Mouse (Mus musculus) heart, embryonic 14.5 days (tissue): ENCODE data around the gene Ampd2. TPM values are rescaled to one million over a fixed set of nuclear protein-coding genes. Genes with fewer than 3 reads are reported as not detected.

Source experiments
- ATAC-seq: fragments of 200-750 bp; cut with Nextera tagmentation; 2 replicates; pipeline ENCODE4 v1.8.0; 2017; ENCODE audit warnings: low read depth, moderate TSS enrichment; ENCODE audit not compliant: insufficient number of reproducible peaks, insufficient read depth, low FRiP score
- H3K27ac ChIP-seq, 2 experiments: fragments of 200-500 bp in 1 of 2; fragments of 300-500 bp in 1 of 2; sonication (generic) in 1 of 2; replicated peaks in 1 of 2; 2 replicates each; pipeline ENCODE4 v1.5.1; 2012 to 2014; ENCODE audit warnings: low read depth in 2 of 2, low read length in 2 of 2, control low read depth in 1 of 2, mild to moderate bottlenecking in 1 of 2, mixed read lengths in 1 of 2; ENCODE audit not compliant: control insufficient read depth in 1 of 2, insufficient read depth in 1 of 2
- H3K27me3 ChIP-seq: fragments of 300-500 bp; sonication (generic); 2 replicates; pipeline ENCODE4 v1.6.1; 2014; ENCODE audit warnings: mild to moderate bottlenecking, low read length, control low read depth; ENCODE audit not compliant: control insufficient read depth, insufficient read depth
- H3K36me3 ChIP-seq: fragments of 300-500 bp; sonication (generic); 2 replicates; pipeline ENCODE4 v1.6.1; 2014; ENCODE audit warnings: mild to moderate bottlenecking, control low read depth, low read length, mixed read lengths; ENCODE audit not compliant: control insufficient read depth, insufficient read depth
- H3K4me1 ChIP-seq, 2 experiments: fragments of 200-500 bp in 1 of 2; fragments of 300-500 bp in 1 of 2; sonication (generic) in 1 of 2; 2 replicates each; pipeline ENCODE4 v1.6.1; 2012 to 2014; ENCODE audit warnings: low read length in 2 of 2, control low read depth in 1 of 2, mixed read lengths in 1 of 2; ENCODE audit not compliant: control insufficient read depth in 2 of 2, insufficient read depth in 2 of 2
- H3K4me2 ChIP-seq: fragments of 300-500 bp; sonication (generic); 2 replicates; pipeline ENCODE4 v1.6.1; 2014; ENCODE audit warnings: mild to moderate bottlenecking, low read length
- H3K4me3 ChIP-seq, 2 experiments: fragments of 200-500 bp in 1 of 2; fragments of 300-500 bp in 1 of 2; sonication (generic) in 1 of 2; 2 replicates each; pipeline ENCODE4 v1.5.1; 2012 to 2014; ENCODE audit warnings: low read length in 2 of 2, mild to moderate bottlenecking in 2 of 2, control low read depth in 1 of 2, low read depth in 1 of 2, moderate library complexity in 1 of 2; ENCODE audit not compliant: control insufficient read depth in 1 of 2, insufficient read depth in 1 of 2
- H3K9ac ChIP-seq: fragments of 300-500 bp; sonication (generic); 2 replicates; pipeline ENCODE4 v1.6.1; 2014; ENCODE audit warnings: mild to moderate bottlenecking, low read length
- H3K9me3 ChIP-seq: fragments of 300-500 bp; sonication (generic); 2 replicates; pipeline ENCODE4 v1.6.1; 2016; ENCODE audit warnings: low read length, control low read depth; ENCODE audit not compliant: control insufficient read depth
- WGBS: fragments of 180-500 bp; shearing (Covaris S2); extraction: QIAGEN DNeasy Blood & Tissue Kit; methylation state at CpG from one replicate; pipeline ENCODE4 v1.1.7; 2014; 5-methylcytosine and 5-hydroxymethylcytosine counted together
- polyA plus RNA-seq: library from polyadenylated mRNA; unstranded; fragments of >200 nt; fragmentation: Nextera tagmentation; extraction: Ambion mirVana; gene quantifications from 2 replicates; pipeline ENCODE4 v1.2.1, GENCODE M21; 2014

Gene Ampd2
- polyA plus RNA-seq, 1 experiment from 2014 or later, result 20.3 TPM

GRCm38 (mm10) chr3:108083161-108083560 is 3.3 kb downstream of the Ampd2 start:
- Histone ChIP-seq H3K4me2 (no peak overlapping the region), H3K36me3 (peaks cover 28% of the 10 kb centered on the region), H3K27ac (no peak overlapping the region), H3K4me1 (peaks cover 28 to 47% of the 10 kb centered on the region in 2 experiments), H3K27me3 (no peaks in the 10 kb centered on the region), H3K9me3 (no peaks in the 10 kb centered on the region), H3K9ac (no peak overlapping the region), H3K4me3 (no peak overlapping the region)
- no peak for ATAC-seq
- 34% methylated on average over 2 of the region's 2 CpGs for WGBS

- H3K27ac ChIP-seq, result peak overlapping the region; percentile 14 to 51; a peak in 3 of 4 replicates
- no peak overlapping the region for H3K4me3 ChIP-seq
- H3K9ac ChIP-seq, result peak overlapping the region; percentile 45; the same call in 1 of the 2 replicates
- peaks cover 36% of the 10 kb centered on the region for H3K36me3 ChIP-seq
- no peak for ATAC-seq
- H3K27me3 ChIP-seq, result no peaks in the 10 kb centered on the region
- H3K4me1 ChIP-seq, result peaks cover 27 to 45% of the 10 kb centered on the region in 2 experiments
- 63% methylated on average over 1 of the region's 1 CpGs for WGBS
- H3K4me2 ChIP-seq, result peak overlapping the region; percentile 44
- H3K9me3 ChIP-seq, result no peaks in the 10 kb centered on the region
Observed at GRCm38 (mm10) chr3:108082251-108082875, 4.1 kb downstream of the Ampd2 start.

- WGBS, result 35% methylated on average over 4 of the region's 4 CpGs
- peak overlapping the region; percentile 44 for H3K4me2 ChIP-seq
- peaks cover 43% of the 10 kb centered on the region for H3K36me3 ChIP-seq
- peak overlapping the region; percentile 14 to 51; a peak in 2 of 4 replicates for H3K27ac ChIP-seq
- peak overlapping the region; percentile 45; the same call in 1 of the 2 replicates for H3K9ac ChIP-seq
- no peak for ATAC-seq
- H3K9me3 ChIP-seq, result no peaks in the 10 kb centered on the region
- no peak overlapping the region; a peak in 1 of 4 replicates for H3K4me3 ChIP-seq
- no peaks in the 10 kb centered on the region for H3K27me3 ChIP-seq
- peaks cover 24 to 38% of the 10 kb centered on the region in 2 experiments for H3K4me1 ChIP-seq
Observed at GRCm38 (mm10) chr3:108081681-108082080, 4.8 kb downstream of the Ampd2 start.

- WGBS, result 88% methylated on average over 9 of the region's 9 CpGs
Observed at GRCm38 (mm10) chr3:108076836-108077235, 9.6 kb downstream of the Ampd2 start.

GRCm38 (mm10) chr3:108072983-108073569 is 13.4 kb downstream of the Ampd2 start:
- H3K27me3 ChIP-seq, result no peaks in the 10 kb centered on the region
- H3K36me3 ChIP-seq, result peaks cover 41% of the 10 kb centered on the region
- ATAC-seq, result no peak
- no peak overlapping the region for H3K4me3 ChIP-seq
- no peak overlapping the region for H3K27ac ChIP-seq
- H3K9me3 ChIP-seq, result no peaks in the 10 kb centered on the region
- no peak overlapping the region for H3K9ac ChIP-seq
- 68% methylated on average over 10 of the region's 10 CpGs for WGBS
- no peak overlapping the region for H3K4me2 ChIP-seq
- H3K4me1 ChIP-seq, result peaks cover 5% of the 10 kb centered on the region in 2 experiments; a peak in 1 of 4 replicates

More at GRCm38 (mm10) chr3:108076836-108077235, 9.6 kb downstream of the Ampd2 start:
- H3K4me1 ChIP-seq, result peaks cover 4 to 5% of the 10 kb centered on the region in 2 experiments
- no peak overlapping the region for H3K9ac ChIP-seq
- H3K36me3 ChIP-seq, result peaks cover 70% of the 10 kb centered on the region
- no peaks in the 10 kb centered on the region for H3K9me3 ChIP-seq
- H3K4me2 ChIP-seq, result no peak overlapping the region
- no peak for ATAC-seq
- no peak overlapping the region for H3K4me3 ChIP-seq
- no peaks in the 10 kb centered on the region for H3K27me3 ChIP-seq
- no peak overlapping the region for H3K27ac ChIP-seq

- Histone ChIP-seq H3K9me3 (no peaks in the 10 kb centered on the region), H3K4me2 (no peak overlapping the region; the same call in 1 of the 2 replicates), H3K4me1 (peaks cover 5% of the 10 kb centered on the region in 2 experiments; a peak in 1 of 4 replicates), H3K27me3 (no peaks in the 10 kb centered on the region), H3K36me3 (peaks cover 16% of the 10 kb centered on the region), H3K27ac (no peak overlapping the region), H3K9ac (no peak overlapping the region), H3K4me3 (no peak overlapping the region)
- 58% methylated on average over 10 of the region's 10 CpGs for WGBS
- ATAC-seq, result no peak
Observed at GRCm38 (mm10) chr3:108070295-108071293, 15.9 kb downstream of the Ampd2 start.

GRCm38 (mm10) chr3:108069231-108069870 is 17.1 kb downstream of the Ampd2 start:
- 0 out of 2 replicates have a peak, but pooled peaks have one; percentile 26 for ATAC-seq

More at GRCm38 (mm10) chr3:108069231-108069870, 17.1 kb downstream of the Ampd2 start:
- no peaks in the 10 kb centered on the region for H3K27me3 ChIP-seq
- 32% methylated on average over 13 of the region's 13 CpGs for WGBS
- no peak overlapping the region for H3K27ac ChIP-seq
- 0 out of 2 replicates have a peak overlapping the region, but pooled peaks have one; percentile 9 for H3K9ac ChIP-seq
- peaks cover 5% of the 10 kb centered on the region in 2 experiments; a peak in 1 of 4 replicates for H3K4me1 ChIP-seq
- peak overlapping the region; percentile 55 for H3K4me2 ChIP-seq
- H3K36me3 ChIP-seq, result peaks cover 4% of the 10 kb centered on the region
- H3K4me3 ChIP-seq, result peak overlapping the region in 1 of 2 experiments; percentile 13; a peak in 1 of 4 replicates
- H3K9me3 ChIP-seq, result no peaks in the 10 kb centered on the region
